Mouse (Mus musculus) kidney, adult 2 months (tissue): ENCODE results near the gene Lgi2. TPM values are rescaled to one million over a fixed set of nuclear protein-coding genes. Genes with fewer than 3 reads are reported as not detected.
A peak's percentile ranks its signal among the peaks of the same experiment; 100 is the strongest.

Source experiments
- DNase-seq: peaks from one replicate; pipeline ENCODE4 v3.0.0; 2021
- H3K27ac ChIP-seq: fragments of 200-500 bp; 2 replicates; pipeline ENCODE4 v1.5.1; 2012; ENCODE audit warnings: low read depth, low read length, control low read depth, inconsistent platforms; ENCODE audit not compliant: insufficient read depth
- H3K27me3 ChIP-seq: fragments of 200-500 bp; replicated peaks from 2 replicates; pipeline ENCODE4 v1.6.1; 2012; ENCODE audit warnings: mild to moderate bottlenecking, moderate library complexity, low read length, inconsistent platforms; ENCODE audit not compliant: control insufficient read depth, insufficient read depth
- H3K36me3 ChIP-seq: fragments of 200-500 bp; 2 replicates; pipeline ENCODE4 v1.6.1; 2012; ENCODE audit warnings: mild to moderate bottlenecking, moderate library complexity, low read length, inconsistent platforms; ENCODE audit not compliant: control insufficient read depth, insufficient read depth
- H3K4me1 ChIP-seq: fragments of 200-500 bp; 2 replicates; pipeline ENCODE4 v1.6.1; 2011; ENCODE audit warnings: low read length; ENCODE audit not compliant: control insufficient read depth, insufficient read depth
- H3K4me3 ChIP-seq: fragments of 200-500 bp; 2 replicates; pipeline ENCODE4 v1.5.1; 2011; ENCODE audit warnings: mild to moderate bottlenecking, low read depth, low read length, control low read depth; ENCODE audit not compliant: insufficient read depth
- CTCF ChIP-seq: fragments of 200-500 bp; conservative IDR thresholded peaks from 2 replicates; pipeline ENCODE4 v1.5.1; 2011; ENCODE audit warnings: low read depth, mild to moderate bottlenecking, control low read depth, low read length, moderate library complexity, mixed read lengths; ENCODE audit not compliant: insufficient read depth, insufficient read length
- POLR2A ChIP-seq: fragments of 200-500 bp; IDR thresholded peaks from one replicate; pipeline ENCODE4 v1.6.1; 2011; ENCODE audit warnings: low read depth, low read length, control low read depth
- WGBS: fragments of 180-500 bp; shearing (Covaris S2); methylation state at CpG from one replicate; pipeline ENCODE4 v1.1.7; 2018; 5-methylcytosine and 5-hydroxymethylcytosine counted together
- polyA plus RNA-seq: library from polyadenylated mRNA; depleted of rRNA; stranded (reverse); fragments of >200 nt; gene quantifications from 2 replicates; pipeline ENCODE4 v1.2.3, GENCODE M21; 2012

Gene Lgi2
- polyA plus RNA-seq, 1 experiment, result 0.25 TPM

- Histone ChIP-seq H3K4me1 (peaks cover 4% of the 10 kb centered on the region; the same call in 1 of the 2 replicates), H3K27ac (no peak overlapping the region), H3K27me3 (no peaks in the 10 kb centered on the region), H3K4me3 (no peak overlapping the region), H3K36me3 (no peaks in the 10 kb centered on the region)
- TF ChIP-seq CTCF, result no peak
- TF ChIP-seq POLR2A, result no peak
- no peak for DNase-seq
Observed at GRCm38 (mm10) chr5:52539483-52539882, 26.8 kb downstream of the Lgi2 start.

- Histone ChIP-seq H3K4me3 (no peak overlapping the region), H3K27ac (no peak overlapping the region), H3K36me3 (no peaks in the 10 kb centered on the region), H3K4me1 (peaks cover 4% of the 10 kb centered on the region; the same call in 1 of the 2 replicates), H3K27me3 (no peaks in the 10 kb centered on the region)
- no peak for TF ChIP-seq CTCF
- no peak for TF ChIP-seq POLR2A
- 19% methylated on average over 7 of the region's 7 CpGs for WGBS
- peak; percentile 89 for DNase-seq
Observed at GRCm38 (mm10) chr5:52537024-52537423, 29.2 kb downstream of the Lgi2 start.

- Histone ChIP-seq H3K4me3 (no peak overlapping the region), H3K27ac (no peak overlapping the region), H3K27me3 (no peaks in the 10 kb centered on the region), H3K36me3 (no peaks in the 10 kb centered on the region), H3K4me1 (peaks cover 4% of the 10 kb centered on the region; the same call in 1 of the 2 replicates)
- TF ChIP-seq POLR2A (no peak), CTCF (no peak)
- no peak for DNase-seq
- 53% methylated on average over 14 of the region's 14 CpGs for whole genome bisulfite sequencing
Observed at GRCm38 (mm10) chr5:52534798-52535590, 31.3 kb downstream of the Lgi2 start.

- Histone ChIP-seq H3K36me3 (no peaks in the 10 kb centered on the region), H3K27me3 (no peaks in the 10 kb centered on the region), H3K4me3 (no peak overlapping the region), H3K4me1 (peaks cover 4% of the 10 kb centered on the region; the same call in 1 of the 2 replicates), H3K27ac (no peak overlapping the region)
- TF ChIP-seq CTCF (no peak), POLR2A (no peak)
- peak; percentile 66 for DNase-seq
- 68% methylated on average over 9 of the region's 9 CpGs for WGBS
Observed at GRCm38 (mm10) chr5:52533705-52534104, 32.6 kb downstream of the Lgi2 start.

- 30% methylated on average over 7 of the region's 7 CpGs for WGBS
- H3K27me3 ChIP-seq, result no peaks in the 10 kb centered on the region
- no peak overlapping the region for H3K27ac ChIP-seq
- no peaks in the 10 kb centered on the region for H3K36me3 ChIP-seq
- H3K4me1 ChIP-seq, result no peaks in the 10 kb centered on the region
- no peak overlapping the region for H3K4me3 ChIP-seq
- no peak for TF ChIP-seq CTCF
- no peak for TF ChIP-seq POLR2A
- DNase-seq, result no peak
Observed at GRCm38 (mm10) chr5:52528545-52528944, 37.7 kb downstream of the Lgi2 start.

GRCm38 (mm10) chr5:52526324-52526986 lies 39.8 kb downstream of the Lgi2 start:
- DNase-seq, result no peak

GRCm38 (mm10) chr5:52524207-52524606 lies 42.1 kb downstream of the Lgi2 start:
- Histone ChIP-seq H3K27ac (no peak overlapping the region), H3K36me3 (no peaks in the 10 kb centered on the region), H3K4me1 (peaks cover 5% of the 10 kb centered on the region; the same call in 1 of the 2 replicates), H3K27me3 (no peaks in the 10 kb centered on the region), H3K4me3 (no peak overlapping the region)
- DNase-seq, result peak; percentile 32
- TF ChIP-seq CTCF (peak; percentile 44), POLR2A (no peak)
- WGBS, result 73% methylated on average over 3 of the region's 3 CpGs

More at GRCm38 (mm10) chr5:52526324-52526986, 39.8 kb downstream of the Lgi2 start:
- Histone ChIP-seq H3K36me3 (no peaks in the 10 kb centered on the region), H3K27me3 (no peaks in the 10 kb centered on the region), H3K27ac (no peak overlapping the region), H3K4me3 (no peak overlapping the region), H3K4me1 (no peaks in the 10 kb centered on the region)
- 88% methylated on average over 8 of the region's 8 CpGs for WGBS
- TF ChIP-seq POLR2A (no peak), CTCF (no peak)

GRCm38 (mm10) chr5:52519921-52520320 lies 46.3 kb downstream of the Lgi2 start:
- WGBS, result 40% methylated on average over 2 of the region's 2 CpGs
- no peak for TF ChIP-seq CTCF
- TF ChIP-seq POLR2A, result no peak

More at GRCm38 (mm10) chr5:52519921-52520320, 46.3 kb downstream of the Lgi2 start:
- Histone ChIP-seq H3K4me3 (no peak overlapping the region), H3K27me3 (no peaks in the 10 kb centered on the region), H3K36me3 (no peaks in the 10 kb centered on the region), H3K27ac (peak overlapping the region; percentile 48; the same call in 1 of the 2 replicates), H3K4me1 (peaks cover 5% of the 10 kb centered on the region; the same call in 1 of the 2 replicates)
- peak; percentile 79 for DNase-seq
